Mouse (Mus musculus): Measurements from ENCODE around the gene Osbp2. TPM values are rescaled to one million over a fixed set of nuclear protein-coding genes. Genes with fewer than 3 reads are reported as not detected.

Osbp2 gene
- total RNA-seq, 2 experiments from 2014 or later, result 1.1 to 1.7 TPM

DNA sequence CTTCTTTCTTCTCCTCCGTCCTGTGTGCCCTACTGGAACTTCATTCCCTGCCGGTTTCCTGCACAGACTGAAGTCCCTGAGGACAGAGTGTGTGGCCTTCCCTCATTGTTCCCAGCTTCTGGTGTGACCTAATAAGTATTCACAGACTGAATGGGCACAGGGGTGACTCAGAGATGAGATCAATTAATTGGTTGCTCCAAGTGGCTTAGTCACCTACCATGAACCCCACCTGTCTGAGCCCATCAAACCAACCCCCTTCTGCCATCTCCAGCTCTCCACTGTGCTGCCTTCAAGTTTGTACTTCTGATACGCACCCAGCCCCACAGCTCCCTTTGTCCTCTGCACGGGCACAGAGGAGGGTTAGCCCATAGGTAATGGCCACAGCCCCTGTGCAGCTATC, 99.4 kb downstream of the Osbp2 start:
- no peak for DNase-seq (ENCODE audit: low spot score in 2 of 2)

DNA sequence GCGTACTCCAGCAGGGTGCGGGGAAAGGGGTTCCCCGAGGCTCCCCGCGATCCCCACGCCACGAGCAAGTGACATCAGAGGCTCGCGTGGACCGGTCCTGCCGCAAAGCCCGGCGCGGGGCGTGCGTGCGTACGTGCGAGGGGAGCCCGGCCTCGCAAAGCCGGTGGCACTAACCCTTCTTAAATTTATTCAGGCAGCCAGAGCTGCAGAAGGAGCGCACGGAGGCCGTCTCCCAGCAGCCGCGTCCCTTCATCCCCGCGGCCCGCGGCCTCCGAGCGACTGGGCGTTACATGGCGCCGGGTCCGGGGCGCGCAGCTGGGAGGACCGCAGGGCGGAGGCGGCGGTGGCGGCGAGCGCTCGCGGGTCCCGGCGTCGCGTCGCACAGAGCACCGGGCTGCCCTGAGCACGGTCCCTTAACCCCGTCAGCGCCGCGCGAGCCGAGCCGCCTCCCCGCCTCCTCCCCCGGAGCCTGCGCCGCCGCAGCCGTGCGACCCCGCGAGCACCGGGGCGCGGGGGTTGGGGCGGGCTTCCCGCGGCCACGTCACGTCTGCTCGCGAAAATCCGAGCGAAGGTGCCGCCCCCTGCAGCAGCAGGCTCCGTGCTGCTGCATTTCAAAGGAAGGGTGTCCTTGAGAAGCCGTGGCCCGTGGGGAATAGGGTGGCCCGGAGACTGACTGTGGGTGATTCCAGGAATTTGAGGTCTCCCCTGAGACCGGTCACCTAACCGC, 101.8 kb downstream of the Osbp2 start:
- DNase-seq (ENCODE audit: low spot score in 2 of 2), result no peak

DNA sequence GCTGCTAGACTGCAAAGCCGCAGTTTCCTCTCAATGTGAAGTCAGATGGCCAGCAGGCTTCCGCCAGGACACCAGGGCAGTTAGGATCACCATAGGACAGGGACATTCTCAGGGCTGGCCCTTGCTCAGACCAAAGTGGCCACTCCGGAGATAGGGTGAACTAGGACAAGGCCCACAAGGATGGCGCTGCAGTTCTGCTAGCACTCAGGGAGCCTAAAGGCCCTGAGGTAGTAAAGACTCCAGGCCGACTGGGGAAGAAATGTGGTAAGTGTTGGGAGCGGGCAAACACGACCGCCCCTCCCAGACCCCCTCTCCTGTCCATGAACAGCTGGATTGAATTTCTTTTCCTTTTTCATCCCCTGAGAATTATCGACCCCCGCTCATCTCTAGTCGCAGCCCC, 102.4 kb downstream of the Osbp2 start:
- no peak for DNase-seq (ENCODE audit: low spot score in 2 of 2)

GRCm38 (mm10) chr11:3759433-3759832, 104.3 kb downstream of the Osbp2 start:
- DNase-seq (ENCODE audit: low spot score in 2 of 2), result no peak

GRCm38 (mm10) chr11:3755341-3755740, 108.4 kb downstream of the Osbp2 start:
- no peak for DNase-seq (ENCODE audit: low spot score in 2 of 2)

DNA sequence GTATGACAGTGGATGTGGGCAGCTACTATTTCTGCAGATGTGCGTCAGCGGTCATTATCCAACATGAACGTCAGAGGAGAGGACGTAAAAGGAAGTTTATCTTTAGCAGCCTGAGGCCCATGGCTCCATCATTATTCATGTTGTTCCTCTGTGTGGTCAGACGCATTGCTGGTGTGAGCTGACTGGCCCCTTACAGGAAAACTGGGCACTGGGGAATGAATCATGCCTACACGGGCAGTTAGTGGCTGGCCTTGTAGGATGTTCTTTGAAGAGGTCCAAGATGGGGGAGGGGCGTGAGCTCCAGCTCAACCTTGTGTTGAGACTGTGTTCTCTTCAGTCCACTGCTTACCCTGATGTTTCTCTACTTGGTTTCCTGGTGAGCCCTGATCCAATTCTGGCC, 109.0 kb downstream of the Osbp2 start:
- no peak for DNase-seq (ENCODE audit: low spot score in 2 of 2)

DNA sequence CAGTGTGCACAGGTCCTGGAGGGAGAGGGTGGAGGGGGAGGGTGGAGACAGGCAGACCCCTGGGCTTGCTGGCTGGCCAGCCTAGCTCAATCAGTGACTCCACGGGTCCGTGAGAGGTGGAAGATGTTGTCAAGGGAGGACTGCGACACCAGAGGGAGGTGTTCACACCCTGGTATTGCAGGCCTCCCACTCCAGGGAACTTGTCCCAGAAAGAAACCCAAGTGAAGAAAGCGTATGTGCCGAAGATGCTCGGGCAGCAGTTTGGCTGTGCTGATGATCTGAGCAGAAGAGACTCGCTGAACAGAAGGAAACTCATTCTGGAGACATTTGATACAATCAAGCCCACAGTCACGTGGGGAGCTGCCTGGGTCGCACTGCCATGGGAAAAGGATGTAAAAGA, 109.8 kb downstream of the Osbp2 start:
- DNase-seq (ENCODE audit: low spot score in 2 of 2), result no peak

DNA sequence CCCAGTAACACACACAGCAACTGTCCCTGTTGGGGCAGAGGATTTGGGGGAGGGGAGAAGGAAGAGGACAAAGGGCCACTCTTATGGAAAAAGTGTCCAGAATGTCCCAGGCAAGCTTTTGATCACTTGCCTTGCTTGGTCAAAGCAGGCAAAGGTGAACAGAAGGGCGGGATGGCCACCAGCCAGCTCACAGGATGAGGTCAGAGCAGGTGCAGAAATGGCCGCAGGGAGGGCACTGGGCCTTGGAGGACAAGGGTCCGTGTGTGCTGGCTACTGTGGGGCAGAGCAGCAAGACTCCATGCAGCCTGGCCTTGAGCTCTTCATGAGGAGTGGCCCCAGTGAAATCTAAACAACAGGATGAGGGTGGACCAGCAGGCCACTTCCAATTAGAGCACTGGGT, 110.9 kb downstream of the Osbp2 start:
- DNase-seq (ENCODE audit: low spot score in 2 of 2), result no peak

DNA sequence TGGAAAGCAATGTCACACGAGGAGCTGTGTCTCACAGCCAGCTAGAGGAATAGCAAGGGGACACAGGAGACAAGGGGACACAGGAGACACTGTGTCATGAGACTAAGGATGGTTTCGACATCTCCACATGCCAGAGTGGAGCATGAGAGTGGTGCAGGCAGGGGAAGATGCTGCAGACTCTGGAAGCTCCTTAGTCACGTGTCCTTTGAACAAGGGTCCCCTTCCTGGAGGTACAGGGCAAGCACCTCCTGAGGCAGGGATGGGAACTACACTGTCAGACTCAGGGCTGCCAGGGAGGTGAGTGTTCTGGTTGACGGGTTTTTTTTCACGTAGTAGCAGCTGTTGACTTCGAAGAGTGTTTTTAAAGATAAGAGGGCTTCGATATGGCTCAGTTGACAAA, 113.9 kb downstream of the Osbp2 start:
- no peak for DNase-seq (ENCODE audit: low spot score in 2 of 2)

GRCm38 (mm10) chr11:3742449-3742848, 121.3 kb downstream of the Osbp2 start:
- DNase-seq (ENCODE audit: low spot score in 2 of 2), result no peak

DNA sequence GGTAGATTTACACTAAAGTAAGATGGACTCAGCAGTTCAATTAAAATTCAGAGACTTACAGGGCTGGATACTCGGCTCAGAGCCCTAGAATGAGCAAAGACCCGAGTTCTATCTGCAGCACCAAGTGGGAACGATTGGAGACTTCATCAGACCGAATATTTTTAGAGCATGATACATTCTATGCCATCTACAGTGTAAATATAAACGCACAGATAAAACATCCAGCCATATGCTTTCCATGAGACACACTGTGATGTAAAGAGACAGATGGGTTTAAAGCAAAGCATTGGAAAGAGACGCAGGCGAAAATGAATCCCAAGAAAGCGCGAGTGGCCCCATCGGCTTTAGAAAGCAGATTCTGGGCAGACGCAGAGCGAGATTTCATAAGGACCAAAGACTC, 122.5 kb downstream of the Osbp2 start:
- DNase-seq (ENCODE audit: low spot score in 2 of 2), result no peak

DNA sequence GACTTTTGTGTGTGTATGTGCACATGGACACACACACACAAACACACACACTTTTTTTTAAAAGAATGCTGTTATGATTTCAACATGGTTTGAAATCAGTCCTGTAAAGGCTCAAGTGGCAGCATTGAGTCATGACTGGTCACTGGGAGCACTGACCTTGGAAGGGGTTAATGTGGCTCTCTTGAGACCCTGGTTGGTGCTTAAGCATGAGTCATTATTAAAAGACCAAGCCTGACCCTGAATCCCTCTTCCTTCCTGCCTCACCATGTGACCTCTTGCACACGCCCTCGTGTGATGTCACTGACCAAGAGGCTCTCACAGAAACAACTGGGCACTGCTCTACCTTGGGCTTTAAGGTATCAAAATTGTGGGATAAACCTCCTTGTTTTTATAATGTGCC, 124.9 kb downstream of the Osbp2 start:
- no peak for DNase-seq (ENCODE audit: low spot score in 2 of 2)

DNA sequence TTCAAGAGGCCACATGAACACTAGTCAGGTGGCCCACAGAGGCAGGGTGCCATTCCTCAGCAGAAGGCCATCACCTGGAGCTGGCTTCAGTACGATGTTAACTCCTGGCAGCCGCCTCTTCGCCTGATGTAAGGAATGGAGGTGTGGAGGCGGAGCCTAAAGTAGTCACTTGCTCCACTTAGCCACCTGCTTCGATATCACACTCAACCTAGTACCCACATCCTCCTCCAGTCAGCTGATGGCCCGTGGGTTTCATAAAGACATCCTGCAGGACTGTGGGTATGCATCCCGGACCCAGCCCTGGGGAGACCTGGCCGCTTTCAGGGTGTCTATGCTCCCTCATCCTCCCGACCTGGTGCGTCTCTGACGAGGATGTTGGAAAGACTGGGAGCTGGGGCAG, 128.0 kb downstream of the Osbp2 start:
- DNase-seq (ENCODE audit: low spot score in 2 of 2), result no peak

DNA sequence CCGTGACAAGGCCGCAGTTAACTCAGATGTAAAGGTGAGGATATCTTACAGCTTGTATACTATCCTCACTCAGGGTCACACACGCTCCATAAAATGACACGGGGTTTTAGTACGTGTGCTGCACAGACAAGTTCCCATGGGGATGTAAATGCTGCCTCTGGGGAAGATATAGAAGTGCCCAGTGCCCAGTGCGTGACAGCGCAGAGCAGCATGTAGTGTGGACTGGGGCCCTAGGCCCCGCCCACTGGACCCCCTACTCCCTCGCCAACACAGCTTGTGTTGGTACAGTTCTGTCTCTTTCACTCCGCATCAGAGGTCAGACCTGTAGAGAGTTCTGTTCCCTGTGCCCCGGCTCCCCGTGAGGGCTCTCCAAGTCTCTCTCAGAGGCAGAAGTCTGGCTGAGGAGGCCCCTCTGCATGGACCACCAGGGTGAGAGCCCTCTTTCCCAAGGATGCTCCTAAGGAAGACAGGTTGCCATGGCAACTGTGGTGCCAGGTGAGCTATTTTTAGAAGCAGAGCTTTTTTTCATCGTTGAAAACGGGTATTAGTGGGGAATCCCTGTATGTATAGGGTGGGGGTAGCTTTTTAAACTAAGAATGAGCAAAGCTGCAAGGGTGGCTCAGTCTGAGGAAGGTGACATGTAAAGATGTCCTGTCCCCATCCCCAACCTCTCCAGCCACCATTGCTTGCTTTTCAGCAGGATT, 129.6 kb downstream of the Osbp2 start:
- no peak for DNase-seq (ENCODE audit: low spot score in 2 of 2)

GRCm38 (mm10) chr11:3731469-3731868, 132.2 kb downstream of the Osbp2 start:
- DNase-seq (ENCODE audit: low spot score in 2 of 2), result no peak

DNA sequence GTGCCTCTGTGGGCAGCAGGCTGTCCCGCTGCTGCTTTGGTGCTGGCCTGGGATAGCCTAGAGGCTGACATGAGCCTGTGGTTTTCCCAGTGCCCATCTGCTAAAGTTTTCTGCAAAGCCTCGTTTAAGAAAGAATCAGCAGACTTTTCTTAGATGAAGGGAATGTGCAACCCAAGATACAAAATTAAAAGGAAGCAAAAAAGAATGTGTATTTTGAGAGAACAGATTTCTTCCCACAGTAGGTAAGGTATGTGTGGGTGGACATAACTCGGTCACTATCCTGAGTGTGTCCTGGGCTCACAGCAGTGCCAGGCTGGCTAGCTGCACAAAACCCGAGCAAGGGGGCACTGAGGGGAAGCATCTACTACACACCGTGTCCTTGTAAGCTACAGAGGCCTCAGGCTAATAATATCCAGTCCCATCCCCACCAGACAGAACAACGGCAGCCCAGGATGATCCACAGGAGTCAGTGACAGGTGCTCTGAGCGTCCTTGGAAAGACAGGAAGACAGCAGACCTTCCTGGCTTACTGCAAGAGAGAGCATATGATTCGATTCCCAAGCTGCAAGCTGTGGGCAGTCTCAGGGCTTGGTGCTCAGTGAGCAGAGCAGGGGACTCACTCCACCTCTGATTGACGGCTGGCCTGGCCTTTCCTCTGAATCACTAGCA, 136.1 kb downstream of the Osbp2 start:
- no peak for DNase-seq (ENCODE audit: low spot score in 2 of 2)

DNA sequence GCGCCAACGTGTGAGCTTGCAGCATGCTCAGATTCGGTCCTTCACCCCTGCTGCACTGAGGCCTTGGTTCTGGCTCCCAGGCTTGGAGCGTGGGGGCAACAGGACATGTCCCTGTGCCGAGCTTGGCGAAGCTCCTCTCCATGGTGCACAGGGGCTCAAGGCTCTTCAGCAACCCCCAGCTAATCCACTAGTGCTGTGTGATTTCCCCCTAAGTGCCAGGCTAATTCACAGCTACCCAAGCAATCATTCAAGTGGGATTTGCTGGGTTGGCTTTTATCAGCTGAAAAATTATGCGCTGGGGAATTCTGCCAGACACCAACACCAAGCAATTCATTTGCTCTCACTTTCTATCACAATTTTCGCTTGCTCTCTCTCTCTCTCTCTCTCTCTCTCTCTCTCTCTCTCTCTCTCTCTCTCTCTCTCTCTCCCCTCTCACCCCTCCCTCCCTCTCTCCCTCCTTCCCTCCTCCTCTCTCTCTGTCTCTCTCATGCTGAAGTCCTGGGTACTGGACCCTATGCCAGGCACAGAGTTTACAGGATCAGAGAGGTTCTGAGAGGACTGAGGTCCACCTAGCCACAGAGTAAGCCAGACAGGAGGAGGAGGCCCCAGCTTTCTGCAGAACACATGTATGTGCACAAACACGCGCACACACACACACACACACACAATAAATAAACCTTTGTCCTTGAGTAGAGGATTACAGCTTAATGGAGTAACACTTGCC, 138.2 kb downstream of the Osbp2 start:
- DNase-seq (ENCODE audit: low spot score in 2 of 2), result no peak

GRCm38 (mm10) chr11:3724726-3725125, 139.0 kb downstream of the Osbp2 start:
- DNase-seq (ENCODE audit: low spot score in 2 of 2), result no peak

DNA sequence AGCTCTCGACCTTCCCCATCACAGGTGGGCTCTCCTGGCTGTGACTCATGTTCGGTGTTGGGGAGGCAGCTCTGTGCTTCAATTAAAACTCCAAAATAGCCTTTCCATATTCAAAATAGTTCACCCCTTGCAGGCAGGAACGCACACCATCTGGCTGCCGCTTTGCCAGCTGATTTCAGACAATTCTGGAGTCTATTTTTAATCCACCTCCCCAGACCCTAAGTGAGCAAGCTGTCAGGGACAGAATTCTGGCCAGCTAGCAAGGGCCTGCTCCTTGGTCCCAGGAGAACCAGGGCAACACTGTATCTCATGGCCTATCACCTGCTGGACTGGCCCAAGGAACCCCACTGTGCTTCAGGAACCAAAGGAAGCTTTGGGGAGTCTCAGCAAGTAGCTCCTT, 139.8 kb downstream of the Osbp2 start:
- no peak for DNase-seq (ENCODE audit: low spot score in 2 of 2)

DNA sequence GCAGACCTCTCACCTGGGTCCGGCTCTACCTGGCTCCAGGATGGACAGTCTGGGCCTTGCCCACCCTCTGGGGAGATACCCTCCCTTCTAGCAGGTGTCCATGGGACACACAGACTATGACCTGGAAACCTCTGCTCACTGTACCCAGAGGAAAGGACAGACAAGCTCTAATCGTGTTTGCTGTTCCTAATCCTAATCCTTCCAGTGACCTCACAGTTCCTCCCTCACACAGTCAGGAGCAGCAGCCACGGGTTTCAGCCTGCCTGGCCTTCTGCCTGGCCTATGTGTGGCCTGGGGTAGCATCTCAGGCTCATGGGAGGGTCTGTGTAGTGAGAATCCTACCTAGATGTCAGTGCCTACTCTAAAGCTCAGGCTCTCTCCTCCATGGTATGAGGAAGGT, 140.8 kb downstream of the Osbp2 start:
- DNase-seq (ENCODE audit: low spot score in 2 of 2), result no peak

GRCm38 (mm10) chr11:3722036-3722435, 141.7 kb downstream of the Osbp2 start:
- DNase-seq (ENCODE audit: low spot score in 2 of 2), result no peak

GRCm38 (mm10) chr11:3716662-3717061, 147.0 kb downstream of the Osbp2 start:
- DNase-seq (ENCODE audit: low spot score in 2 of 2), result no peak

All from gastrocnemius, postnatal 4 days (tissue).